Mouse (Mus musculus) lung, adult 2 months (tissue): Measurements from ENCODE around the gene S100a2.

ENCODE experiments used
- CTCF ChIP-seq: fragments of 200-500 bp; IDR thresholded peaks from 2 replicates; pipeline ENCODE4 v1.5.1; 2011; ENCODE audit warnings: mild to moderate bottlenecking, low read length, control low read depth; ENCODE audit not compliant: insufficient read depth
- POLR2A ChIP-seq: fragments of 200-500 bp; IDR thresholded peaks from 2 replicates; pipeline ENCODE4 v1.6.1; 2011; ENCODE audit warnings: low read depth, mild to moderate bottlenecking, control low read depth, low read length, borderline replicate concordance; ENCODE audit errors: extremely low read depth

GRCm38 (mm10) chr3:90600458-90601195 is 10.6 kb downstream of the S100a2 start:
- TF ChIP-seq CTCF: no peak
- TF ChIP-seq POLR2A: no peak
